Mouse (Mus musculus): Measurements from ENCODE around the gene Akt1.
A peak's percentile ranks its signal among the peaks of the same experiment; 100 is the strongest.

Akt1 gene

GRCm38 (mm10) chr12:112628928-112629721, 45.6 kb downstream of the Akt1 start:
- DNase-seq (ENCODE audit: low read depth, low spot score) = peak; percentile 84

GRCm38 (mm10) chr12:112628197-112628596, 46.5 kb downstream of the Akt1 start:
- DNase-seq (ENCODE audit: low read depth, low spot score) = no peak

GRCm38 (mm10) chr12:112627097-112627881, 47.4 kb downstream of the Akt1 start:
- peak; percentile 52 for DNase-seq (ENCODE audit: low read depth, low spot score)

GRCm38 (mm10) chr12:112626455-112626854, 48.2 kb downstream of the Akt1 start:
- no peak for DNase-seq (ENCODE audit: low read depth, low spot score)

GRCm38 (mm10) chr12:112625700-112626099, 49.0 kb downstream of the Akt1 start:
- DNase-seq (ENCODE audit: low read depth, low spot score) = no peak

GRCm38 (mm10) chr12:112623742-112624141, 50.9 kb downstream of the Akt1 start:
- peak; percentile 68 for DNase-seq (ENCODE audit: low read depth, low spot score)

GRCm38 (mm10) chr12:112621900-112622299, 52.8 kb downstream of the Akt1 start:
- DNase-seq (ENCODE audit: low read depth, low spot score) = no peak

GRCm38 (mm10) chr12:112620354-112621061, 54.2 kb downstream of the Akt1 start:
- no peak for DNase-seq (ENCODE audit: low read depth, low spot score)

GRCm38 (mm10) chr12:112619686-112620353, 54.9 kb downstream of the Akt1 start, which contains the start of gene Adssl1:
Gene Adssl1 (plus strand): TSS chr12:112620045.
- peak; percentile 49 for DNase-seq (ENCODE audit: low read depth, low spot score)

GRCm38 (mm10) chr12:112618981-112619685, 55.6 kb downstream of the Akt1 start:
- DNase-seq (ENCODE audit: low read depth, low spot score) = no peak

- DNase-seq (ENCODE audit: low read depth, low spot score) = peak; percentile 89
Measured at GRCm38 (mm10) chr12:112617898-112618380, 56.7 kb downstream of the Akt1 start.

GRCm38 (mm10) chr12:112617184-112617583, 57.5 kb downstream of the Akt1 start:
- no peak for DNase-seq (ENCODE audit: low read depth, low spot score)

GRCm38 (mm10) chr12:112616668-112617067, 58.0 kb downstream of the Akt1 start:
- DNase-seq (ENCODE audit: low read depth, low spot score) = no peak

- no peak for DNase-seq (ENCODE audit: low read depth, low spot score)
Measured at GRCm38 (mm10) chr12:112609031-112609430, 65.7 kb downstream of the Akt1 start.

- no peak for DNase-seq (ENCODE audit: low read depth, low spot score)
Measured at GRCm38 (mm10) chr12:112606998-112607397, 67.7 kb downstream of the Akt1 start.

- DNase-seq (ENCODE audit: low read depth, low spot score) = peak; percentile 45
Measured at GRCm38 (mm10) chr12:112605766-112606165, 68.9 kb downstream of the Akt1 start.

- peak; percentile 71 for DNase-seq (ENCODE audit: low read depth, low spot score)
Measured at GRCm38 (mm10) chr12:112604709-112605649, 69.7 kb downstream of the Akt1 start.

- no peak for DNase-seq (ENCODE audit: low read depth, low spot score)
Measured at GRCm38 (mm10) chr12:112604022-112604421, 70.7 kb downstream of the Akt1 start.

Measured in R1 (cell line).